Mouse (Mus musculus) liver, embryonic 14.5 days (tissue): Measurements from ENCODE around the gene Mrgprh.

ENCODE experiments used
- CTCF ChIP-seq: IDR thresholded peaks from 2 replicates; pipeline ENCODE4 v1.5.1; 2016; ENCODE audit warnings: antibody characterized with exemption, low read depth, control low read depth
- EP300 ChIP-seq: IDR thresholded peaks from 2 replicates; pipeline ENCODE4 v1.6.1; 2016; ENCODE audit warnings: antibody characterized with exemption, low read depth

GRCm38 (mm10) chr17:12832657-12833056, 43.2 kb upstream of the Mrgprh start:
- TF ChIP-seq EP300: no peak
- TF ChIP-seq CTCF: no peak
